Mouse (Mus musculus) layer of hippocampus, postnatal 14 days (tissue): ENCODE measurements around the gene Ndufs2. TPM values are rescaled to one million over a fixed set of nuclear protein-coding genes. Genes with fewer than 3 reads are reported as not detected.

Experiments
- DNase-seq, 2 experiments: peaks; one replicate each; pipeline ENCODE4 v3.0.0; 2021 to 2022; ENCODE audit warnings: low spot score in 2 of 2, mixed read lengths in 1 of 2
- total RNA-seq, 2 experiments: library from RNA; stranded (reverse); gene quantifications; 2 replicates each; pipeline ENCODE4 v1.2.3; 2021

The Ndufs2 gene
- total RNA-seq, 2 experiments from 2014 or later: 274 to 282 TPM

GRCm38 (mm10) chr1:171204249-171204644 lies 46.9 kb downstream of the Ndufs2 start:
- no peak for DNase-seq

- no peak for DNase-seq
These were observed 47.5 kb downstream of the Ndufs2 start for GRCm38 (mm10) chr1:171203471-171204248.

GRCm38 (mm10) chr1:171200769-171201168 lies 50.4 kb downstream of the Ndufs2 start:
- no peak for DNase-seq

- DNase-seq: no peak
These were observed 51.7 kb downstream of the Ndufs2 start for GRCm38 (mm10) chr1:171199532-171199931.

GRCm38 (mm10) chr1:171195887-171196397 lies 55.2 kb downstream of the Ndufs2 start, which contains the start of gene Pcp4l1:
Gene Pcp4l1, minus strand, starts transcription at chr1:171196268.
- peak in 1 of 2 experiments; percentile 43 for DNase-seq

- DNase-seq: no peak
These were observed 56.0 kb downstream of the Ndufs2 start for GRCm38 (mm10) chr1:171195046-171195822.

- DNase-seq: no peak
These were observed 57.0 kb downstream of the Ndufs2 start for GRCm38 (mm10) chr1:171193911-171194830.

GRCm38 (mm10) chr1:171193093-171193840 lies 57.9 kb downstream of the Ndufs2 start:
- no peak for DNase-seq

- no peak for DNase-seq
These were observed 58.9 kb downstream of the Ndufs2 start for GRCm38 (mm10) chr1:171192283-171192682.

GRCm38 (mm10) chr1:171190832-171191231 lies 60.4 kb downstream of the Ndufs2 start:
- no peak for DNase-seq

- no peak for DNase-seq
These were observed 61.6 kb downstream of the Ndufs2 start for GRCm38 (mm10) chr1:171189476-171190114.

GRCm38 (mm10) chr1:171189046-171189445 lies 62.1 kb downstream of the Ndufs2 start:
- DNase-seq: no peak

GRCm38 (mm10) chr1:171187851-171188700 lies 63.1 kb downstream of the Ndufs2 start:
- DNase-seq: no peak

- DNase-seq: no peak
These were observed 65.5 kb downstream of the Ndufs2 start for GRCm38 (mm10) chr1:171185655-171186054.

Other genes with a start within 250 kb of the Ndufs2 start
- gene Fcgr4, start 232.5 kb downstream of the Ndufs2 start, total RNA-seq: not detected
- gene Fcgr3, start 186.5 kb downstream of the Ndufs2 start, total RNA-seq: 10 to 100 TPM; 10.2 to 11.6 TPM
- gene Cfap126, start 137.5 kb downstream of the Ndufs2 start, total RNA-seq: 1 to 10 TPM; 1.8 to 3.9 TPM
- 100 to 1,000 TPM; 196 to 214 TPM for gene Sdhc, start 100.8 kb downstream of the Ndufs2 start, total RNA-seq
- gene Mpz, start 100.7 kb downstream of the Ndufs2 start, total RNA-seq: not detected
- 10 to 100 TPM; 43.1 to 44.4 TPM for gene Pcp4l1, start 55.1 kb downstream of the Ndufs2 start, total RNA-seq
- gene Nr1i3, start 37.4 kb downstream of the Ndufs2 start, total RNA-seq: under 1 TPM in 1 of 2 experiments, not detected in 1; 0.12 TPM
- 10 to 100 TPM; 66.3 to 75.2 TPM for gene Tomm40l, start 28.9 kb downstream of the Ndufs2 start, total RNA-seq
- gene Apoa2, start 26.3 kb downstream of the Ndufs2 start, total RNA-seq: 1 to 10 TPM; 1.3 to 3.2 TPM
- 10 to 100 TPM; 14.4 to 14.6 TPM for gene Fcer1g, start 17.0 kb downstream of the Ndufs2 start, total RNA-seq
- gene Adamts4, start 967 bp downstream of the Ndufs2 start, total RNA-seq: 10 to 100 TPM; 31.5 to 34.6 TPM
- 10 to 100 TPM; 54.8 to 62.8 TPM for gene B4galt3, start 18.9 kb upstream of the Ndufs2 start, total RNA-seq
- gene Ppox, start 29.8 kb upstream of the Ndufs2 start, total RNA-seq: 10 to 100 TPM; 24.2 to 25.2 TPM
- 10 to 100 TPM; 49.2 to 53.6 TPM for gene Usp21, start 36.6 kb upstream of the Ndufs2 start, total RNA-seq
- gene Ufc1, start 43.6 kb upstream of the Ndufs2 start, total RNA-seq: 100 to 1,000 TPM; 112 TPM
- gene Dedd, start 77.8 kb upstream of the Ndufs2 start, total RNA-seq: 10 to 100 TPM; 32.4 to 32.7 TPM
- gene Nit1, start 94.3 kb upstream of the Ndufs2 start, total RNA-seq: 10 to 100 TPM; 40.5 to 41.4 TPM
- 100 to 1,000 TPM; 123 to 135 TPM for gene Pfdn2, start 94.3 kb upstream of the Ndufs2 start, total RNA-seq
- 1 to 10 TPM; 6.8 to 7.4 TPM for gene Klhdc9, start 109.4 kb upstream of the Ndufs2 start, total RNA-seq
- gene Nectin4, start 118.7 kb upstream of the Ndufs2 start, total RNA-seq: 1 to 10 TPM; 2.1 to 3.1 TPM
- 1 to 10 TPM; 2.1 to 2.4 TPM for gene Arhgap30, start 137.6 kb upstream of the Ndufs2 start, total RNA-seq
- 100 to 1,000 TPM; 129 to 135 TPM for gene Usf1, start 159.9 kb upstream of the Ndufs2 start, total RNA-seq
- gene Tstd1, start 167.5 kb upstream of the Ndufs2 start, total RNA-seq: 1 to 10 TPM; 2.6 to 2.9 TPM
- gene F11r, start 186.1 kb upstream of the Ndufs2 start, total RNA-seq: 1 to 10 TPM; 6.9 to 7.7 TPM